Mouse (Mus musculus) midbrain, postnatal 0 days (tissue): ENCODE data around the gene Zfp414. TPM values are rescaled to one million over a fixed set of nuclear protein-coding genes. Genes with fewer than 3 reads are reported as not detected.

Experiments used
- ATAC-seq: fragments of 200-750 bp; cut with Nextera tagmentation; 2 replicates; pipeline ENCODE4 v1.8.0; 2017; ENCODE audit warnings: moderate number of reproducible peaks, mild to moderate bottlenecking, moderate TSS enrichment, moderate library complexity; ENCODE audit not compliant: low FRiP score
- DNase-seq: peaks from one replicate; pipeline ENCODE4 v3.0.0-alpha.2; 2015; ENCODE audit warnings: low spot score
- H3K27ac ChIP-seq: fragments of 300-500 bp; sonication (generic); 2 replicates; pipeline ENCODE4 v1.5.1; 2014; ENCODE audit warnings: low read depth, mild to moderate bottlenecking, low read length, mixed read lengths
- H3K27me3 ChIP-seq: fragments of 300-500 bp; sonication (generic); 2 replicates; pipeline ENCODE4 v1.6.1; 2014; ENCODE audit warnings: low read length, control low read depth, mixed read lengths; ENCODE audit not compliant: insufficient read depth
- H3K36me3 ChIP-seq: fragments of 300-500 bp; sonication (generic); 2 replicates; pipeline ENCODE4 v1.6.1; 2014; ENCODE audit warnings: low read length, control low read depth, mixed read lengths; ENCODE audit not compliant: insufficient read depth
- H3K4me1 ChIP-seq: fragments of 300-500 bp; sonication (generic); 2 replicates; pipeline ENCODE4 v1.6.1; 2014; ENCODE audit warnings: mild to moderate bottlenecking, control low read depth, antibody characterized with exemption, low read length, mixed read lengths; ENCODE audit not compliant: insufficient read depth
- H3K4me2 ChIP-seq: fragments of 300-500 bp; sonication (generic); 2 replicates; pipeline ENCODE4 v1.6.1; 2014; ENCODE audit warnings: low read depth, mild to moderate bottlenecking, low read length, mixed read lengths; ENCODE audit not compliant: poor library complexity, severe bottlenecking
- H3K4me3 ChIP-seq: fragments of 300-500 bp; sonication (generic); 2 replicates; pipeline ENCODE4 v1.5.1; 2014; ENCODE audit warnings: low read depth, mild to moderate bottlenecking, low read length, moderate library complexity
- H3K9ac ChIP-seq: fragments of 300-500 bp; sonication (generic); replicated peaks from 2 replicates; pipeline ENCODE4 v1.6.1; 2014; ENCODE audit warnings: mild to moderate bottlenecking, low read length, moderate library complexity, mixed read lengths; ENCODE audit not compliant: poor library complexity, severe bottlenecking
- H3K9me3 ChIP-seq: fragments of 300-500 bp; sonication (generic); 2 replicates; pipeline ENCODE4 v1.6.1; 2016; ENCODE audit warnings: low read length, control low read depth
- CTCF ChIP-seq: IDR thresholded peaks from 2 replicates; pipeline ENCODE4 v1.5.1; 2016; ENCODE audit warnings: antibody characterized with exemption, mild to moderate bottlenecking
- WGBS: fragments of 180-500 bp; shearing (Covaris S2); extraction: QIAGEN DNeasy Blood & Tissue Kit; methylation state at CpG from one replicate; pipeline ENCODE4 v1.1.7; 2014; 5-methylcytosine and 5-hydroxymethylcytosine counted together
- polyA plus RNA-seq: library from polyadenylated mRNA; unstranded; fragments of >200 nt; fragmentation: Nextera tagmentation; extraction: Ambion mirVana; gene quantifications from 2 replicates; pipeline ENCODE4 v1.2.1, GENCODE M21; 2015
- total RNA-seq: library from RNA; depleted of rRNA; stranded (reverse); fragments of >200 nt; gene quantifications from 2 replicates; pipeline ENCODE4 v1.2.3, GENCODE M21; 2014; rRNA removed

Gene Zfp414
- total and polyA plus RNA-seq, 2 experiments from 2014 or later = 58.8 to 89.1 TPM

- Histone ChIP-seq H3K36me3 (peaks cover 16% of the 10 kb centered on the region; the same call in 1 of the 2 replicates), H3K4me2 (no peak overlapping the region), H3K27ac (no peak overlapping the region), H3K27me3 (no peaks in the 10 kb centered on the region), H3K4me3 (no peak overlapping the region), H3K4me1 (no peaks in the 10 kb centered on the region), H3K9ac (no peak overlapping the region), H3K9me3 (no peaks in the 10 kb centered on the region)
- WGBS = 90% methylated on average over 3 of the region's 3 CpGs
- no peak for DNase-seq
- ATAC-seq = no peak
- no peak for TF ChIP-seq CTCF
These were observed 40.8 kb downstream of the Zfp414 start for GRCm38 (mm10) chr17:33669681-33670080.

GRCm38 (mm10) chr17:33673837-33674236 is 44.9 kb downstream of the Zfp414 start:
- no peaks in the 10 kb centered on the region for H3K9me3 ChIP-seq
- WGBS = 85% methylated on average over 1 of the region's 1 CpGs
- no peak overlapping the region for H3K4me2 ChIP-seq
- H3K27ac ChIP-seq = no peak overlapping the region
- H3K27me3 ChIP-seq = no peaks in the 10 kb centered on the region
- no peak overlapping the region for H3K9ac ChIP-seq
- H3K4me1 ChIP-seq = no peaks in the 10 kb centered on the region
- no peak for ATAC-seq
- H3K4me3 ChIP-seq = no peak overlapping the region
- no peak for TF ChIP-seq CTCF
- peaks cover 8% of the 10 kb centered on the region for H3K36me3 ChIP-seq
- no peak for DNase-seq

- H3K9ac ChIP-seq = no peak overlapping the region
- no peak overlapping the region for H3K4me3 ChIP-seq
- H3K27me3 ChIP-seq = no peaks in the 10 kb centered on the region
- no peak overlapping the region for H3K4me2 ChIP-seq
- ATAC-seq = no peak
- no peak overlapping the region for H3K27ac ChIP-seq
- no peaks in the 10 kb centered on the region for H3K9me3 ChIP-seq
- no peaks in the 10 kb centered on the region for H3K4me1 ChIP-seq
- no peak for DNase-seq
- no peak for TF ChIP-seq CTCF
- peaks cover 8% of the 10 kb centered on the region for H3K36me3 ChIP-seq
These were observed 46.6 kb downstream of the Zfp414 start for GRCm38 (mm10) chr17:33675452-33675851.

- peaks cover 8% of the 10 kb centered on the region for H3K36me3 ChIP-seq
- no peak overlapping the region for H3K4me3 ChIP-seq
- H3K9ac ChIP-seq = no peak overlapping the region
- no peaks in the 10 kb centered on the region for H3K9me3 ChIP-seq
- no peak overlapping the region for H3K27ac ChIP-seq
- H3K4me1 ChIP-seq = 0 out of 2 replicates have a peak, but pooled peaks cover 2% of the 10 kb centered on the region
- DNase-seq (no peak), ATAC-seq (no peak)
- no peak overlapping the region for H3K4me2 ChIP-seq
- no peaks in the 10 kb centered on the region for H3K27me3 ChIP-seq
- WGBS = 87% methylated on average over 2 of the region's 2 CpGs
- TF ChIP-seq CTCF = no peak
These were observed 47.2 kb downstream of the Zfp414 start for GRCm38 (mm10) chr17:33676086-33676485.

- no peak for DNase-seq
- no peak for TF ChIP-seq CTCF
These were observed 49.9 kb downstream of the Zfp414 start for GRCm38 (mm10) chr17:33678771-33679170.

More at GRCm38 (mm10) chr17:33678771-33679170, 49.9 kb downstream of the Zfp414 start:
- Histone ChIP-seq H3K27me3 (no peaks in the 10 kb centered on the region), H3K27ac (no peak overlapping the region), H3K4me2 (no peak overlapping the region), H3K4me3 (no peak overlapping the region), H3K36me3 (peaks cover 8% of the 10 kb centered on the region), H3K9me3 (no peaks in the 10 kb centered on the region), H3K4me1 (peaks cover 11% of the 10 kb centered on the region), H3K9ac (no peak overlapping the region)
- ATAC-seq = no peak

Other genes starting within 250 kb of the Zfp414 start
- 13.6 and 28.9 TPM in 2 replicates for gene Zfp101, start 234.4 kb upstream of the Zfp414 start, total RNA-seq
- gene Zfp101, start 234.4 kb upstream of the Zfp414 start, polyA plus RNA-seq = 6.8 and 9.0 TPM in 2 replicates
- gene Actl9, start 196.2 kb upstream of the Zfp414 start, total RNA-seq = not detected in 2 replicates
- gene Actl9, start 196.2 kb upstream of the Zfp414 start, polyA plus RNA-seq = not detected in 2 replicates
- gene Adamts10, start 104.9 kb upstream of the Zfp414 start, total RNA-seq = 56.3 and 78.3 TPM in 2 replicates
- gene Adamts10, start 104.9 kb upstream of the Zfp414 start, polyA plus RNA-seq = 36.9 and 39.1 TPM in 2 replicates
- gene Myo1f, start 73.4 kb upstream of the Zfp414 start, total RNA-seq = 1.3 TPM in 2 replicates
- gene Myo1f, start 73.4 kb upstream of the Zfp414 start, polyA plus RNA-seq = 1.2 TPM in 2 replicates
- not detected in 2 replicates for gene Pram1, start 9.0 kb downstream of the Zfp414 start, total RNA-seq
- 0.41 TPM in 1 of 2 replicates, not detected in the other for gene Pram1, start 9.0 kb downstream of the Zfp414 start, polyA plus RNA-seq
- 48.7 and 58.1 TPM in 2 replicates for gene Hnrnpm, start 57.8 kb downstream of the Zfp414 start, total RNA-seq
- gene Hnrnpm, start 57.8 kb downstream of the Zfp414 start, polyA plus RNA-seq = 113 and 124 TPM in 2 replicates
- gene March2, start 89.6 kb downstream of the Zfp414 start, total RNA-seq = 90.1 and 100 TPM in 2 replicates
- gene March2, start 89.6 kb downstream of the Zfp414 start, polyA plus RNA-seq = 65.2 and 65.9 TPM in 2 replicates
- 120 and 158 TPM in 2 replicates for gene Rab11b, start 131.4 kb downstream of the Zfp414 start, total RNA-seq
- gene Rab11b, start 131.4 kb downstream of the Zfp414 start, polyA plus RNA-seq = 607 and 619 TPM in 2 replicates
- 21.4 and 22.5 TPM in 2 replicates for gene Angptl4, start 152.7 kb downstream of the Zfp414 start, total RNA-seq
- 27.5 and 33.5 TPM in 2 replicates for gene Angptl4, start 152.7 kb downstream of the Zfp414 start, polyA plus RNA-seq
- gene Kank3, start 181.4 kb downstream of the Zfp414 start, total RNA-seq = 19.8 and 38.4 TPM in 2 replicates
- gene Kank3, start 181.4 kb downstream of the Zfp414 start, polyA plus RNA-seq = 46.2 and 50.0 TPM in 2 replicates
- gene Rps28, start 195.5 kb downstream of the Zfp414 start, total RNA-seq = 348 and 379 TPM in 2 replicates
- 513 and 564 TPM in 2 replicates for gene Rps28, start 195.5 kb downstream of the Zfp414 start, polyA plus RNA-seq
- 211 and 345 TPM in 2 replicates for gene Ndufa7, start 195.5 kb downstream of the Zfp414 start, total RNA-seq
- 501 and 560 TPM in 2 replicates for gene Ndufa7, start 195.5 kb downstream of the Zfp414 start, polyA plus RNA-seq
- 24.4 and 26.7 TPM in 2 replicates for gene Cd320, start 214.0 kb downstream of the Zfp414 start, total RNA-seq
- 46.8 and 50.0 TPM in 2 replicates for gene Cd320, start 214.0 kb downstream of the Zfp414 start, polyA plus RNA-seq
- not detected in 2 replicates for gene Gm7029, start 244.7 kb downstream of the Zfp414 start, total RNA-seq
- gene Gm7029, start 244.7 kb downstream of the Zfp414 start, polyA plus RNA-seq = not detected in 2 replicates